Mouse (Mus musculus) kidney, embryonic 15.5 days (tissue): Measurements from ENCODE around the gene Ctc1. TPM values are rescaled to one million over a fixed set of nuclear protein-coding genes. Genes with fewer than 3 reads are reported as not detected.

Experiments used
- ATAC-seq: fragments of 200-750 bp; cut with Nextera tagmentation; replicated peaks from 2 replicates; pipeline ENCODE4 v1.8.0; 2017; ENCODE audit warnings: moderate TSS enrichment; ENCODE audit not compliant: low FRiP score
- H3K27ac ChIP-seq: fragments of 300-500 bp; sonication (generic); 2 replicates; pipeline ENCODE4 v1.5.1; 2015; ENCODE audit warnings: mild to moderate bottlenecking, inconsistent platforms
- H3K27me3 ChIP-seq: fragments of 300-500 bp; sonication (generic); 2 replicates; pipeline ENCODE4 v1.6.1; 2015; ENCODE audit warnings: inconsistent platforms
- H3K36me3 ChIP-seq: fragments of 300-500 bp; sonication (generic); 2 replicates; pipeline ENCODE4 v1.6.1; 2015; ENCODE audit warnings: inconsistent platforms
- H3K4me1 ChIP-seq: fragments of 300-500 bp; sonication (generic); 2 replicates; pipeline ENCODE4 v1.6.1; 2015; ENCODE audit warnings: inconsistent platforms
- H3K4me2 ChIP-seq: fragments of 300-500 bp; sonication (generic); 2 replicates; pipeline ENCODE4 v1.6.1; 2015; ENCODE audit warnings: moderate library complexity, mild to moderate bottlenecking, inconsistent platforms
- H3K4me3 ChIP-seq: fragments of 300-500 bp; sonication (generic); replicated peaks from 2 replicates; pipeline ENCODE4 v1.5.1; 2015; ENCODE audit warnings: mild to moderate bottlenecking, inconsistent platforms
- H3K9ac ChIP-seq: fragments of 300-500 bp; sonication (generic); 2 replicates; pipeline ENCODE4 v1.6.1; 2015; ENCODE audit warnings: mild to moderate bottlenecking, inconsistent platforms
- H3K9me3 ChIP-seq: fragments of 300-500 bp; sonication (generic); replicated peaks from 2 replicates; pipeline ENCODE4 v1.6.1; 2016; ENCODE audit warnings: inconsistent platforms
- WGBS: fragments of 180-500 bp; shearing (Covaris S2); methylation state at CpG from one replicate; pipeline ENCODE4 v1.1.7; 2015; ENCODE audit warnings: mixed read lengths; 5-methylcytosine and 5-hydroxymethylcytosine counted together
- microRNA-seq: library from miRNA; unstranded; fragments of <30 nt; microRNA quantifications from one replicate; pipeline ENCODE4, GENCODE M21; 2016
- polyA plus RNA-seq: library from polyadenylated mRNA; unstranded; fragments of >200 nt; fragmentation: Nextera tagmentation; extraction: Ambion mirVana; gene quantifications from 2 replicates; pipeline ENCODE4 v1.2.1, GENCODE M21; 2015

Ctc1 gene
- polyA plus RNA-seq, 1 experiment from 2014 or later, result 72.7 TPM

DNA sequence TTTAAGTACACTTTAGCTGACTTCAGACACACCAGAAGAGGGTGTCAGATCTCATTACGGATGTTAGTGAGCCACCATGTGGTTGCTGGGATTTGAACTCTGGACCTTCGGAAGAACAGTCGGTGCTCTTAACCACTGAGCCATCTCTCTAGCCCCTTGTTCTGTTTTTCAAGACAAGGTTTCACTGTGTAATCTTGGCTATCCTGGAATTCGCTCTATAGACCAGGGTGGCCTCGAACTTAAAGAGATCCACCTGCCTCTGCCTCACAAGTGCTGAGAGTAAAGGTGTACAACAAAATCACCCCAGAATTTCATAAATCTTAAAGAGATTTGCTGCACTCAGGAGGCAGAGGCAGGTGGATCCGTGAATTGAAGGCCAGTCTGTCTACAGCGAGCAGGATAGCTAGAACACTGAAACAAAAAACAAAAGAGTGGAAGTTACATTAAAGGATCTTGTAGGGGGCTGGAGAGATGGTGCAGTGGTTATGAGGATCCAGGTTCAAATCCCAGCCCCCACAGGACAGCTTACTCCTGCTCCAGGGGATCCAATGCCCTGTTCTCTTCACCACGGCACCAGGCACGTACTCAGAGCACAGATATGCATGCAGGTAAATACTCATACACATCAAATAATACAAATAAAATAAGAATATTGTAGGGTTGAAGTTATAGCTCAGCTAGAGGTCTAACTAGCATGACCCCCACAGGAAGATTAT, 60.2 kb downstream of the Ctc1 start:
- Histone ChIP-seq H3K27me3 (no peaks in the 10 kb centered on the region), H3K4me3 (no peak overlapping the region), H3K36me3 (no peaks in the 10 kb centered on the region), H3K27ac (no peak overlapping the region), H3K4me1 (peaks cover 32% of the 10 kb centered on the region), H3K9ac (no peak overlapping the region), H3K4me2 (no peak overlapping the region), H3K9me3 (no peaks in the 10 kb centered on the region)
- ATAC-seq, result no peak
- 53% methylated on average over 9 of the region's 9 CpGs for WGBS

DNA sequence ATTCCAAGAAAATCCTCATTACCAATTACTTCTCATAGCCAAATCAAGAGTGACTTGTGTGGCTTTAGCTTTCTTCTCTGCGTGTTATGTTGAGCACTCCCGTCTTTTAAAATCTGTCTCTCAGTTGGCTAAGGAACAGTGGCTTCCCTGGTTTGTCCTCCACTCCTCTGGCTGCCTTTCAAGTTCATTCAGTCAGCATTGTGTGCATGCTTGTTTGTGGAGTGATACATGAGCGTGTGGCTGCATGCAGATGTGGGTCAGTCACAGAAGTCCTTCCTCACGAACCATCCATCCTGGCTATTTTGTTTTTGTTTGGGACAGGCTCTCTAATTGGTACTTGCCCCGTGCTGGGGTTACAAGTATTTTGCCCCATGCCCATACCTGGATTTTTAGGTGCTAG, 60.9 kb downstream of the Ctc1 start:
- Histone ChIP-seq H3K36me3 (no peaks in the 10 kb centered on the region), H3K27ac (no peak overlapping the region), H3K4me2 (no peak overlapping the region), H3K27me3 (no peaks in the 10 kb centered on the region), H3K4me3 (no peak overlapping the region), H3K9me3 (no peaks in the 10 kb centered on the region), H3K9ac (no peak overlapping the region), H3K4me1 (peaks cover 25% of the 10 kb centered on the region)
- no peak for ATAC-seq
- 69% methylated on average over 5 of the region's 5 CpGs for WGBS

DNA sequence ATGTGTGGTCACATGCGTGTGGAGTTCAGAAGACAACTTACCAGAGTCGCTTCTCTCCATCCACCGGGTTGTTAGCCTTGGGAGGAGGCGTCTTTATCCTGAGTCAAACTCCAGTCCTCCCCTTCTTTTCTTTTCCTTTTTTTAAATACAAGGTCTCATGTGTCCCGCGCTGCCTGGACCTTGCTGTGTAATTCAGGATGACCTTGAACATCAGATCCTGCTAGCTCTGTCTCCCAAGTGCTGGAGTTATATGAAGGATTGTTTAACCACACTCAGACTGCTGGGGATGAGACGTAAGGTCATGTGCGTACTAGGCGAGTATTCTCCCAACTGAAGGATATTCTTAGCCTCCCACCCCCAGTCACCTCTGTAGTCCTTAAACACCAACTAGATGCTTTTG, 61.6 kb downstream of the Ctc1 start:
- no peak overlapping the region for H3K27ac ChIP-seq
- ATAC-seq, result no peak
- no peak overlapping the region for H3K9ac ChIP-seq
- H3K27me3 ChIP-seq, result no peaks in the 10 kb centered on the region
- H3K9me3 ChIP-seq, result no peaks in the 10 kb centered on the region
- 73% methylated on average over 9 of the region's 9 CpGs for WGBS
- H3K4me1 ChIP-seq, result peaks cover 18% of the 10 kb centered on the region
- no peaks in the 10 kb centered on the region for H3K36me3 ChIP-seq
- H3K4me2 ChIP-seq, result no peak overlapping the region
- no peak overlapping the region for H3K4me3 ChIP-seq

GRCm38 (mm10) chr11:69078041-69078440, 62.3 kb downstream of the Ctc1 start:
- no peaks in the 10 kb centered on the region for H3K27me3 ChIP-seq
- H3K27ac ChIP-seq, result no peak overlapping the region
- no peaks in the 10 kb centered on the region for H3K9me3 ChIP-seq
- no peak overlapping the region for H3K4me3 ChIP-seq
- peaks cover 13% of the 10 kb centered on the region; the same call in 1 of the 2 replicates for H3K4me1 ChIP-seq
- H3K36me3 ChIP-seq, result no peaks in the 10 kb centered on the region
- 48% methylated on average over 6 of the region's 6 CpGs for WGBS
- no peak for ATAC-seq
- no peak overlapping the region for H3K4me2 ChIP-seq
- H3K9ac ChIP-seq, result no peak overlapping the region

DNA sequence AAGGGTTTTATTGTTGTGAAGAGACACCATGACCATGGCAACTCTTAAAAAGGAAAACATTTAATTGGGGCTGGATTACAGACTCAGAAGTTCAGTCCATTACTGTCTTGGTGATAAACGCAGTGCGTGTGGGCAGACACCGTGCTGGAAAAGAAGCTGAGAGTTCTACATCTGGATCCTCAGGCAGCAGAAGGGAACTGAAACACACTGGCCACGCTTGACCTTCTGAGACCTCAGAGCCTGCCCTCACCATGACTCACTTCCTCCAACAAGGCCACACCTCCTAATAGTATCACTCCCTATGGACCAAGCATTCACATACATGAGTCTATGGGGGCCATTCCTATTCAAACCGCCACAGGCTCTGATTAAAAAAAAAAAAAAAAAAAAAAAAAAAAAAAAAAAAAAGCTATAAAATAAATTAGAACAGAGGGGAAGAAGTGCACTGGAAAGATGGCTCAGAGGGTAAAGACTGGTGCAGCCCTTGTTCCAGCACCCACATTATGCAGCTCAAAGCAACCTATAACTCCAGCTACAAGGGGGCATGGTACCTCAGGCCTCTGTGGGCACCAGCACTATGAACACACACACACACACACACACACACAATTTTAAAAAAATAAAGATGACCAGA, 63.2 kb downstream of the Ctc1 start:
- WGBS, result 44% methylated on average over 5 of the region's 5 CpGs
- Histone ChIP-seq H3K27me3 (no peaks in the 10 kb centered on the region), H3K4me2 (no peak overlapping the region), H3K4me3 (no peak overlapping the region), H3K9ac (no peak overlapping the region), H3K4me1 (peaks cover 10% of the 10 kb centered on the region; the same call in 1 of the 2 replicates), H3K27ac (0 out of 2 replicates have a peak overlapping the region, but pooled peaks have one; percentile 6), H3K9me3 (no peaks in the 10 kb centered on the region), H3K36me3 (no peaks in the 10 kb centered on the region)
- no peak for ATAC-seq

GRCm38 (mm10) chr11:69080102-69080854, 64.6 kb downstream of the Ctc1 start:
- Histone ChIP-seq H3K36me3 (no peaks in the 10 kb centered on the region), H3K9me3 (no peaks in the 10 kb centered on the region), H3K27ac (no peak overlapping the region), H3K4me1 (peaks cover 8% of the 10 kb centered on the region; the same call in 1 of the 2 replicates), H3K27me3 (no peaks in the 10 kb centered on the region), H3K4me2 (no peak overlapping the region), H3K4me3 (no peak overlapping the region; the same call in 1 of the 2 replicates), H3K9ac (no peak overlapping the region)
- no peak for ATAC-seq
- 74% methylated on average over 15 of the region's 15 CpGs for WGBS

DNA sequence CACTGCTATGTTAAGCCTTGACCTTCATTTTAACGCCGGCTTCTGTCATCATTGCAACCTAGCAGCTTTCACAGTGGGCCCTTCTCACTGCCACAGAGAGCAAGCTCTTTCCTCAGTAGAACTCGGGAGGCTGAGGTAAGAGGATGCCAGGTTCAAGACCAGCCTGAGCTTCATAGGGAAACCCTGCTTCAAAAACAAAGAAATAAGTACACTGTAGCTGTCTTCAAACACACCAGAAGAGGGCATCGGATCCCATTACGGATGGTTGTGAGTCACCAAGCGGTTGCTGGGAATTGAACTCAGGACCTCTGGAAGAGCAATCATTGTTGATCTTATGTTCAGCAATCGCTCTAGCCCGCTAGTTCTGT, 65.1 kb downstream of the Ctc1 start:
- H3K27me3 ChIP-seq, result no peaks in the 10 kb centered on the region
- H3K9ac ChIP-seq, result no peak overlapping the region
- H3K4me2 ChIP-seq, result no peak overlapping the region
- WGBS, result 86% methylated on average over 8 of the region's 8 CpGs
- no peak overlapping the region for H3K4me3 ChIP-seq
- no peaks in the 10 kb centered on the region for H3K36me3 ChIP-seq
- H3K27ac ChIP-seq, result no peak overlapping the region
- no peak for ATAC-seq
- peaks cover 11% of the 10 kb centered on the region; the same call in 1 of the 2 replicates for H3K4me1 ChIP-seq
- H3K9me3 ChIP-seq, result no peaks in the 10 kb centered on the region

DNA sequence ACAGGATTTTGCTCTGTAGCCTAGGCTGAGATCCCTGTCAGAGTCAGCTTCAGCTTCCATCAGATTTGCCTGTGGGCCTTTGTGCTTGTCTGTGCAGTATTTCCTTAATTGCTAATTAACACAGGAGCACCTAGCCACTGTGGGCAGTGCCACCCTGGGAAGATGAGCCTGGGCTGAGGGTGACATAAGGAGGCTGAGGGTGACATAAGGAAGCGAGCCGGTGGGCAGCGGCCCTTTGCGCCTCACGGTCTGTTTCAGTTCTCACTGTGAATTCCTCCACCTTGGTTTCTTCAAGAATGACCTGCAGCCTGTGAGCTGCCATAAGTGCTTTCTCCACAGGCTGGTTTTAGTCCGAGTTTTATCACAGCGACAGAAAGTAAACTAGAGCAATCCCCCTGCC, 65.9 kb downstream of the Ctc1 start:
- peaks cover 17% of the 10 kb centered on the region for H3K4me1 ChIP-seq
- WGBS, result 80% methylated on average over 7 of the region's 7 CpGs
- no peak overlapping the region for H3K4me2 ChIP-seq
- H3K9ac ChIP-seq, result no peak overlapping the region
- no peaks in the 10 kb centered on the region for H3K27me3 ChIP-seq
- no peaks in the 10 kb centered on the region for H3K36me3 ChIP-seq
- no peak overlapping the region for H3K27ac ChIP-seq
- no peaks in the 10 kb centered on the region for H3K9me3 ChIP-seq
- no peak overlapping the region for H3K4me3 ChIP-seq
- ATAC-seq, result no peak

DNA sequence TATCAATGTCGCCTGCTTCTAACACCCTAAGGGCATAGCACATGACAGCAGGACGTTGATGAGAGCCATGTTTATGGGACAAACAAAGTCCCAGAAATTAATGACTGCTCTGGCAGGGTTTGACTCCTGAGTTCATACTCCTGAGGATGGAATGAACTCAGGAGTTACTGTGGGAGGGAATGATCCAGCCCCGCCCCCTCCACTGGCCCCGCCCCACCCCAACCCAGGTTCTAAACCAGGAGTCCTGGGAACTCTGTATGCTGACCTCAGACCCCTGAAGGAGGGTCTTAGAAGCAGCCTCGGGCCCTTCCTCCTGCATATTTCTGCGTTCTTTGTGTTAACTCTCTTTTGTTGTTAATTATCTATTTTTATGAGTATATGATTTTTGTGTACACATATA, 69.9 kb downstream of the Ctc1 start:
- WGBS, result 63% methylated on average over 6 of the region's 6 CpGs
- Histone ChIP-seq H3K36me3 (peaks cover 10% of the 10 kb centered on the region), H3K9me3 (no peaks in the 10 kb centered on the region), H3K27ac (peak overlapping the region; percentile 95; the same call in 1 of the 2 replicates), H3K4me2 (no peak overlapping the region), H3K9ac (no peak overlapping the region), H3K4me3 (no peak overlapping the region), H3K27me3 (no peaks in the 10 kb centered on the region), H3K4me1 (peaks cover 39% of the 10 kb centered on the region)
- ATAC-seq, result no peak

Small RNA genes within 50 kb of the gene (microRNA-seq; reads per million reads assigned to microRNA genes)
- 2.8 reads per million, percentile 14 among the genes with 10 or more reads in this experiment for gene Mir3062

Other genes with a start within 250 kb of the Ctc1 start
- gene Ndel1, start 144.1 kb upstream of the Ctc1 start, polyA plus RNA-seq, result 87.3 and 87.5 TPM in 2 replicates
- gene Rnf222, start 127.4 kb upstream of the Ctc1 start, polyA plus RNA-seq, result 0.18 and 0.27 TPM in 2 replicates
- gene Rpl26, start 114.3 kb upstream of the Ctc1 start, polyA plus RNA-seq, result 1,042 and 1,119 TPM in 2 replicates
- not detected in 2 replicates for gene Odf4, start 88.8 kb upstream of the Ctc1 start, polyA plus RNA-seq
- 15.8 and 19.6 TPM in 2 replicates for gene Arhgef15, start 58.4 kb upstream of the Ctc1 start, polyA plus RNA-seq
- 4.8 and 5.0 TPM in 2 replicates for gene Slc25a35, start 47.8 kb upstream of the Ctc1 start, polyA plus RNA-seq
- 63.4 and 67.7 TPM in 2 replicates for gene Rangrf, start 40.7 kb upstream of the Ctc1 start, polyA plus RNA-seq
- 43.9 and 45.9 TPM in 2 replicates for gene Pfas, start 7.5 kb upstream of the Ctc1 start, polyA plus RNA-seq
- 164 and 175 TPM in 2 replicates for gene Aurkb, start 29.7 kb downstream of the Ctc1 start, polyA plus RNA-seq
- 7.4 and 8.7 TPM in 2 replicates for gene Borcs6, start 43.8 kb downstream of the Ctc1 start, polyA plus RNA-seq
- gene Tmem107, start 54.9 kb downstream of the Ctc1 start, polyA plus RNA-seq, result 60.8 and 64.3 TPM in 2 replicates
- 83.5 and 101 TPM in 2 replicates for gene Vamp2, start 72.6 kb downstream of the Ctc1 start, polyA plus RNA-seq
- gene Per1, start 79.3 kb downstream of the Ctc1 start, polyA plus RNA-seq, result 12.1 and 13.7 TPM in 2 replicates
- gene Hes7, start 104.5 kb downstream of the Ctc1 start, polyA plus RNA-seq, result 0.42 and 0.46 TPM in 2 replicates
- 0.27 and 0.51 TPM in 2 replicates for gene 9130213A22Rik, start 106.7 kb downstream of the Ctc1 start, polyA plus RNA-seq
- 0.60 and 1.3 TPM in 2 replicates for gene Aloxe3, start 110.0 kb downstream of the Ctc1 start, polyA plus RNA-seq
- 0.08 and 0.42 TPM in 2 replicates for gene Alox12b, start 141.1 kb downstream of the Ctc1 start, polyA plus RNA-seq
- gene Alox8, start 181.9 kb downstream of the Ctc1 start, polyA plus RNA-seq, result 0.33 and 0.47 TPM in 2 replicates
- gene Gucy2e, start 221.1 kb downstream of the Ctc1 start, polyA plus RNA-seq, result 0.09 and 0.17 TPM in 2 replicates